Mouse (Mus musculus) hematopoietic stem cell, adult 5-6 weeks (primary cell): ENCODE measurements at regions not wholly inside any gene's neighbourhood (a gene's known extent, or its start where the extent isn't known, plus 50 kb on each side); places are given as distances from the start of the nearest gene placed in this dataset.

ENCODE experiments used
- ATAC-seq, 2 experiments: fragments of 125-278 bp in 1 of 2; replicated peaks in 1 of 2; 2 replicates each; pipeline ENCODE4 v1.8.0; 2016 to 2017; ENCODE audit warnings: inconsistent platforms in 2 of 2, mild to moderate bottlenecking in 2 of 2, moderate number of reproducible peaks in 2 of 2, low read depth in 1 of 2, moderate TSS enrichment in 1 of 2; ENCODE audit not compliant: low FRiP score in 2 of 2, poor library complexity in 2 of 2, severe bottlenecking in 2 of 2, insufficient read depth in 1 of 2, low TSS enrichment in 1 of 2

- ATAC-seq: no peak
These were observed 76.7 kb upstream of the Slc35f3 start for GRCm38 (mm10) chr8:126221631-126222030.

DNA sequence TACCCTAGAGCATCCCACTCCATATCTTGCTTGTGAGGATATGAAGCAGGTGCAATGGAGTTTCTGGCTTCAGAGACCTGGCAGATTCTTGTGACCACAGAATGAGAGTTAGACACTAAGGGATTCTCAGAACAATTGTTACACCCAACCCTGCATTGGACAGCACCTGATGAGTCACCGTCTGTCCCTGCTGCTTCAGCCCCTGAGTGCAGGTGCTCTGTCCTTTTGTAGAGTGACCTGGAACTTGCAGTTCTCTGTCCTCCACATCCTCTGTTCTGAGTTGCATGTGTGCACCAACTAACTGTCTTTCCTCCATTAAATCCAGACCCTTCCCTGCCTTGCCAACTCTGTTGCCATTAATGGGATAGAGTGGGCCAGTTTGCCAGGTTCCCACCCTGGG is 66.6 kb upstream of the Slc35f3 start:
- ATAC-seq: no peak

DNA sequence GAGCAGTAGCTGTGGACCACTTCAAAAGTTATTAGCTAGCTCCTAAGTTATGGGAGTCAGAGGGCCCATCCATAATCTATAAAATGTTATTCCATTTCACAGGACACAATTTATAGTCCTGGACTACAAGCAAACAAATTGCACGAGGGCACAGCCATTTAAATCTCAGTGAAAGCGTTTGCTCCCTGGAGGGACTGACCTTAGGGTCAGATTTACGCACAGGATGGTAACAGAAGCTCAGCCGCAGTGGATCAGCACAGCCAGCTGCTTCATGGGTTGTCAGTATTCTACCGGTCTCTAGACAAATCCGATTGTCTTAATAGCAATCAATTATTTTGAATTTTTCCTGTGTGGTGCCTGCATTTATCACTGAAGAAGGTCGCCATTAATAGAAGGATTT is 65.8 kb upstream of the Slc35f3 start:
- no peak for ATAC-seq

DNA sequence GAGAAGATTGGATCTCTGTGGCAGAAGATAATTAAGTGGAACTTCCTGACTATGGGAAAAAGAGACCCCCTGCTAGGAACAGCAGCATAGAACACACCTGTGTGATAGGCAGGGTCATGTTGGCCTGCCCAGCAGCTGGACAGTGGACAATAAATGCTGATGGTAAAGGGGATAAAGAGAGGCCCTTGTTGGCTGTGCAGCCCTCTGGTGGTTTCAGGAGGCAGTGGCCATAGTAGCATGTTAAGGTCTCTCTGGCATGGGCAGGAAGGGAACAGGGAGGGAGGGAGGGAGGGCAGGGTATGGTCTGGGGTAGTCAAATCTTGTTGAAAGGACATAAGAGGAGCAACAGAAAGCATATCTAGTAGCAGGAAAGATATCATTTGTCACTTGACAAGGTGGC is 58.7 kb upstream of the Slc35f3 start:
- ATAC-seq: no peak

- ATAC-seq: no peak
These were observed 54.0 kb upstream of the Slc35f3 start for GRCm38 (mm10) chr8:126244321-126244720.
